Mouse (Mus musculus): ENCODE data around the gene Aldh1b1.

- TF ChIP-seq CTCF (IDR thresholded peaks at IDR 0.05; ENCODE audit: control insufficient read depth, insufficient read depth, insufficient read length): no peak
- TF ChIP-seq MAX (IDR thresholded peaks at IDR 0.05): no peak
Observed at GRCm38 (mm10) chr4:45754171-45754570, 44.7 kb upstream of the Aldh1b1 start.
